Mouse (Mus musculus) gastrocnemius, postnatal 36 days (tissue): ENCODE results near the gene 4930512M02Rik. TPM values are rescaled to one million over a fixed set of nuclear protein-coding genes. Genes with fewer than 3 reads are reported as not detected.
A peak's percentile ranks its signal among the peaks of the same experiment; 100 is the strongest.

Experiments used
- DNase-seq, 2 experiments: peaks; one replicate each; pipeline ENCODE4 v3.0.0; 2022
- intact Hi-C: fragments of 180-260 bp; cut with DNase I; formaldehyde crosslinking; loops from one replicate; pipeline ENCODE4 v1.15.1; 2025
- total RNA-seq, 2 experiments: library from RNA; stranded (reverse); gene quantifications; 2 replicates each; pipeline ENCODE4 v1.2.3; 2021

Gene 4930512M02Rik
- total RNA-seq, 2 experiments from 2014 or later = not detected

GRCm38 (mm10) chr11:11565146-11565820, 62.4 kb downstream of the 4930512M02Rik start:
- DNase-seq = no peak
- intact Hi-C loops = no loop called here

DNA sequence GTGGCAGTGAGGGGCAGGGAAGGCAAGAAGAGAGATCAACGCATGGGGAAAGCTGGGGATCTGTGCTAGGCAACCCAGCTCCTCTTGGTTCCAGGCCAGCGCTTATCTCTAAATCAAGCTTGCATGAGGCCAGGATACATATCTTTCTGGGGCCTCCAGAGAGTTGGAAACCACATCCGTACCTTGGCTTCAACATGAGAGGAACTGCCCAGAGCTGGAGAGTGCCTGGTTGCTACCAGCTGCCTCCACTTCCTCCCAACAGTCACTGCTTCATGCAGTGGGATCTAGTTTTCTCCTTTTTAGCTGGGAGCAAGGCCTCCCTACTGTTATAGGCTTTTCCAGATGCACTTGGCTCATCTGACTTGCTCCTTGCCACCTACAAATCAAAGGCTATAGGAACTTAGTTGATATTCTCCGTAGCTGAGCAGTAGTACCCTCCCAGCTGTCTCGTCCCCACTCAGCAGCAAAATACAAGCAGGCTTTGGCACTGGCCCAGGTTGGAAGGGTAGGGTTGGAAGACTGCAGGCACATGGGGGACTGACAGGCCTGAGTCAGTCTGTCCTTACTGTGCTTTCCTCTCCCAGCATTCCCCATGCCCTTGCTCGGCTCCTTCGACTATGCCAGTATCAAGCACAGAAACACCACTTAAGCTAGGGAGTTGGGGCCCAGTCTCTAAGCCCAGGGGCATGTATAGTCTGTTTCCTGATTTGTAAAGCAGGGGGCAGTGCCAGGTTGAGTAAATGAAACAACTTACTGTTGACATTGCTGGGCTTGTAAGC, 63.2 kb downstream of the 4930512M02Rik start:
- no peak for DNase-seq
- intact Hi-C loops = no loop called here

GRCm38 (mm10) chr11:11561118-11561517, 66.5 kb downstream of the 4930512M02Rik start:
- DNase-seq = no peak
- intact Hi-C loops = no loop called here

GRCm38 (mm10) chr11:11559099-11559686, 68.4 kb downstream of the 4930512M02Rik start:
- intact Hi-C loops = loop anchor here (5.0 kb wide), 1 partner anchor 418 kb away; no protein-coding TSS in a partner anchor
- no peak for DNase-seq

DNA sequence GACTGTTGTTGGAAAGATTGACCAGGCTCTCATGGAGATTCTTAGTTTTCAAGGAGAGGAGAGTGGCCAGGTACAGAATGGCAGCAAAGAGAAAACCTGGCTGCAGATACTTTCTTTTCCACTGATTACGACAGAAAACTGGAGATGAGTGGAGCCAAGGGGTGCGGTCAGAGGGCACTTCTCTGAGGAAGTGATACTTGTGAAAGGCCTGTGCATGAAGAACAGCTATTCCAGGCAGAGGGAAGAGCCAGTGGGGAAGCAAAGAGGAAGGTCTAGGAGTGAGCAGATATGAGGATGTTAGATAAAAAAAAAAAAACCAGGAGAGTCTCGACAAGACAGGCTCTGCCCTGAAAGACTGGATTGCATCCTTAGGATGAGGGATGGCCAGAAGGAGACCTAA, 69.0 kb downstream of the 4930512M02Rik start:
- intact Hi-C loops = loop anchor here (5.0 kb wide), 1 partner anchor 419 kb away; no protein-coding TSS in a partner anchor
- DNase-seq = no peak

DNA sequence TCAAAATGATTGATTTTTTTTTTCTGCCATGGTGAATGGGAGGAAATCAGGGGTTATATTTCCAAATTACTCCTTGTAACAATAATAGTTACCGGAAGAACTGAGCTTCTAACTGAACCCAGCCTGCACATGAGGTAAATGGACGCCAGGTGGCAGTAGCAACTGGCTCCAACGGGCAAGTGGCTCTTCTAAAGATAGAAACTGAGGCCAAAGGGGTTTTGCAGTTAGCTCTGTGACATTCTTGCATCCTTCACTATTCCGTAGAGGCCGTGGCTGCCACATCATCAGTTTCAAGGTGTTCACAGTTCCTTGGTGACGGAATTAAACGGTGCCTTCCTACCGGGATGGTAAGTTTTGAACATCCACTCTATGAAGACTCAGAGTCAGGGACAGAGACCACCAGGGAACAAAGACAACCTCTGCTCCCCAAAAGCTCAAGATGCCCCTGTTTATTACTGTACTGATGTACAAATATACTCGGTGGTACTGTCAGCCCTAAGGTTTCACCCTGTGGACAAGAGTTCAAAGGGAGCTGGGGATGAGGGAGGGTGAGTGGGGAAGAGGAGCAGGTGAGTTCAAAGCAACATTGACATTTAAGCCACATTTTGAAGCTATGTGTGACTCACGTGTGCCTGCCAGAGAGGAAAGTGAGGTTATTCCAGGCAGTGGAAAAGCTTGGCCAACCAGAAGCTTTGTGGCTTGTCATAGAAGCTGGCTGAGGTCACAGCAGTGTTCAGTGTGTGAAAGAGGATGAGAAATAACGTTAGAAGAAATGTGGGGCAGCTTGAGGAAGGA, 70.3 kb downstream of the 4930512M02Rik start:
- intact Hi-C loops = loop anchor here (2.0 to 5.0 kb wide), 2 partner anchors 231 to 420 kb away; no protein-coding TSS in a partner anchor
- peak; percentile 24 to 31 for DNase-seq

GRCm38 (mm10) chr11:11556186-11556585, 71.4 kb downstream of the 4930512M02Rik start:
- no peak for DNase-seq
- intact Hi-C loops = loop anchor here (2.0 to 5.0 kb wide), 2 partner anchors 233 to 421 kb away; no protein-coding TSS in a partner anchor

DNA sequence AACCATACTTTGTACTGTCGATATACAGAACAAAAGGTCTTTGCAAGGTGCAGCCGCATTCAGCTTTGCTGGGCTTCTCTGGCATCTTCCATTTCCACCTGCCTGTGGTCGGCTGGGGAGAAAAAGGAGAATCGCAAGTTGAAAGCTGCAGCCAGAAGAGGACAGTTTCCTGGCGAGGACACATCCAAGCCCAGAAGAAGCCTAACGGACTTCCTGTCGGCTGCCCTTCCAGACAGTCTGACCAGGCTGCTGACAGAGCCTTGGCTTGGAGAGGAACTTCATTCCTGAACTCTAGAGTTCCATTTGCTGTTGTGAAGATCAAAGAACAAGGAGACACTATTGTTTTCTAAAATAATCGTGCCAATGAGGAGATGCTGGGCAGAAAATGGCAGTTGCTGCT, 72.1 kb downstream of the 4930512M02Rik start:
- intact Hi-C loops = loop anchor here (5.0 kb wide), 1 partner anchor 422 kb away; no protein-coding TSS in a partner anchor
- no peak for DNase-seq

DNA sequence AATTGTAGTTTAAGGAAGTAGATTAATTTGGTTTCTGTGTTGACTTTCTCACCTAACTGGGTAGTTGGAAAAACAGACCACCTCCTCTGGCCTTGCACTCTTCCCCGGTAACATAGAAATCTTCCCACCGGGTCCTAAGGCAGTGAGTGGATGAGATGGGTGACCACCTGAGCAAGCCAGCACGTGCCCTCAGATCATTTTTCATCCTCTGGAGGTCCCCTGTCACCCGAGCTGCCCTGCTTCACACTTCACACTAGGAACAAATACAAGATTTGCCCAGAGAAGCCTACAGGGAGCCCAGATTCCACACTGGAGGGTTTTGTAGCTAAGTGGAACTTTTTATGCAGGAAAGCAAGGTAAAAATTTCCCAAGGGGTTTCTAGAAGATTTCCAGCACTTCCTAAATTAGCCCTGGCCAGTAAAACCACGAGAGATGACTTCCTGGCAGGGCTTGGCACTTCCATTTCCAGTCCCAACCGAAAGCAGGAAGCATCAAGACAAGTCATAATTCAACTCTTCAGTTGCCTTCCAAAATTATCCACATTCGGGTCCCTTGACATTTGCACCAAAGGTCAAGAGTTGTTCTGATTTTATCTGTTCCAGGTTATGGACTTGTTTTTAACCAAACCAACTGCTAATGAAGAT, 79.9 kb downstream of the 4930512M02Rik start:
- no peak for DNase-seq
- intact Hi-C loops = no loop called here

GRCm38 (mm10) chr11:11546903-11547511, 80.6 kb downstream of the 4930512M02Rik start:
- intact Hi-C loops = no loop called here
- DNase-seq = no peak

DNA sequence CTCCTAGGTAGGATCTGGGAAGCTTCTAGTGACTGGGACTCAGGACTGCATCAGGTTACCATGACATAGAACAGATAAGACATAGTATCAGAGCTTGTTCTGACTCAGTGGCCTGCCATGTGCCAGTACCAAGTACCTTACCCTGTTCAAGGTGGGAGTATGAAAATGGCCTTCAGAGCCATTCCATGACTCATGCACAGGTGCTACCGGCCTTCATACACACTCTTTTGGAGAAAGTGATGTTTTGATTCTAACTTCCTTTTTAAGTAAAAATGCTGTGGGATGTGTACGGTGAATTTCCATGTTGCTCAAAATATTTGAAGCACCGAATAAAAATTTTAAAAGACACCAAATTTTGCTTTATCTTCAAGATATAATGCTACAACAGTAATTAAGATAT, 81.7 kb downstream of the 4930512M02Rik start:
- DNase-seq = no peak
- intact Hi-C loops = loop anchor here (1.0 kb wide), 1 partner anchor 42 kb away; no protein-coding TSS in a partner anchor

Other genes starting within 250 kb of the 4930512M02Rik start
- gene Spata48, start 165.7 kb downstream of the 4930512M02Rik start, total RNA-seq = under 1 TPM in 1 of 2 experiments, not detected in 1; 0.51 TPM
- gene Zpbp, start 165.4 kb downstream of the 4930512M02Rik start, total RNA-seq = under 1 TPM; 0.15 to 0.20 TPM
- gene Ikzf1, start 57.2 kb upstream of the 4930512M02Rik start, total RNA-seq = 1 to 10 TPM in 1 of 2 experiments, under 1 TPM in 1; 0.32 to 2.4 TPM
- gene Fignl1, start 181.1 kb upstream of the 4930512M02Rik start, total RNA-seq = under 1 TPM; 0.30 to 0.36 TPM